Mouse (Mus musculus): Measurements from ENCODE around the gene Olig3. TPM values are rescaled to one million over a fixed set of nuclear protein-coding genes. Genes with fewer than 3 reads are reported as not detected.

Gene Olig3
- polyA plus RNA-seq, 1 experiment from 2014 or later = 9.3 TPM

DNA sequence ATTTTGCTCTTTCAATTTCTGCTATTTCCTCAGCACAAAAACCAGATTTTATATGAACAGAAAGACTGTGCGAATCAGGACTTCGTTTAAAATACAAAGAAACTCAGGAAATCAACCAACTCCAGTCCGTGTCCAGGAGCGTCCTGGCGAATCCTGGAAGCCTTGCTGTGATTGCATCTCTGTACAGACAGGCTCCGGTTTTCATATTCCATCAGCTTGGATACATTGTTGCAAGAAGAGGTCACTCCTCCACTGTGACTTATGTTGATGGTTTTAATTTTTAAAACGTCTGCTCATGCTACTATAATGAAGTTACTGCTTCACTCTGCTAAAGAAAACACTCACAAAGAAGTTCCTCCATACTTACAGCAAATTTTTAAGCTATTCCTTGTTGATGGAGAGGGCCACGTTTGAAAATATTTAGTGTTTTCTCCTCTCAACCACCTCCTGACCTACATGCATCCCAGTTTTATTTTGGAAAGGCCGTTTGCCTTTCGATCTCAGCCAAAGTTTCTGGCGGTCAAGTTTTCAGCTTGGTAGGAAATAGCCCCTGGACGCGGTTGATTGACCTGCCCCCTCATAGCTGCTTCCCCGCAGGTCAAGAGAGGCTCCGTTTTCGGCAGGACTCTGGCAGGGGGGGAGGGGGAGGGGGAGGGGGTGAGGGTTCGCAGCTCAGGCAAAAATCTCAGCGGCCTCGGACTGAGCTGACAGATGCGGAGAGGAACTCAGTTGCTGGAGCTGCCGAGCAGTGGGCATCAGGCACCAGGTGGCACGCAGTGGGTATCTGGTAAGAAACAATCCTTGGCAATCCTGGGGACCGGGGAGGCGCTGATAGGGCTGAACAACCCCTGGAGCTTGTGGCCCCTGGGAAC, 4.1 kb upstream of the Olig3 start:
- H3K27ac ChIP-seq = no peak overlapping the region
- no peaks in the 10 kb centered on the region for H3K36me3 ChIP-seq
- peaks cover 30% of the 10 kb centered on the region for H3K4me1 ChIP-seq (replicated peaks)
- H3K27me3 ChIP-seq = peaks cover 89% of the 10 kb centered on the region
- peak overlapping the region; percentile 26 for H3K4me2 ChIP-seq (replicated peaks)
- no peaks in the 10 kb centered on the region for H3K9me3 ChIP-seq
- 1% methylated on average over 24 of the region's 24 CpGs for WGBS
- ATAC-seq = peak; percentile 54; the same call in 1 of the 2 replicates
- H3K9ac ChIP-seq (replicated peaks) = no peak overlapping the region
- peak overlapping the region; percentile 25 for H3K4me3 ChIP-seq (replicated peaks)

DNA sequence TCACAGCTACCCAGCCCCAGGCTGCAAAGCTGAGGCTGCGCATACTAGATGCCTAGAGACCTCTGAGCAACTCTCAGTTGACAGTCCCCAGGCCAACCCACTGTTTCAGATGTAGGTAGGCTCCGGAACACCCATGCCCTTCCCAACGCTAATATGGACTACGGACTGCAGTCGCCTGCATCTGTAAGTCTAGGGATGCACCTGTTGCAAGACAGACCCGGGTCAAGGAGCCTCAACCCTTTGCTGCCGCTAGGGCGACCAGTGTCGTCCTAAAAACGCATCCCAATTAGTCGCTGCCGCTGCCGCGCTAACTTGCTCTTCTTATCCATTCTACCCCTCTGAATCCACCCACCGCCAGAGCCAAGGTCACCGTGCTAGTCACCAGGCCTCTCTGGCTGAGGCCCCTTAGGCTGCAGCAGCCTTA, 3.4 kb upstream of the Olig3 start:
- Histone ChIP-seq H3K27ac (no peak overlapping the region), H3K4me1 (replicated peaks) (peaks cover 34% of the 10 kb centered on the region), H3K36me3 (no peaks in the 10 kb centered on the region), H3K4me3 (replicated peaks) (peak overlapping the region; percentile 25), H3K9me3 (no peaks in the 10 kb centered on the region), H3K9ac (replicated peaks) (no peak overlapping the region; the same call in 1 of the 2 replicates), H3K4me2 (replicated peaks) (peak overlapping the region; percentile 26), H3K27me3 (peaks cover 89% of the 10 kb centered on the region)
- under 1% methylated on average over 16 of the region's 16 CpGs for WGBS
- ATAC-seq = peak; percentile 50

GRCm38 (mm10) chr10:19353631-19354030, 2.7 kb upstream of the Olig3 start:
- WGBS = 6% methylated on average over 5 of the region's 5 CpGs
- Histone ChIP-seq H3K36me3 (no peaks in the 10 kb centered on the region), H3K27me3 (peaks cover 89% of the 10 kb centered on the region), H3K27ac (no peak overlapping the region), H3K9ac (replicated peaks) (no peak overlapping the region), H3K4me3 (replicated peaks) (peak overlapping the region; percentile 25; the same call in 1 of the 2 replicates), H3K4me1 (replicated peaks) (peaks cover 34% of the 10 kb centered on the region), H3K4me2 (replicated peaks) (no peak overlapping the region), H3K9me3 (no peaks in the 10 kb centered on the region)
- no peak for ATAC-seq

- Histone ChIP-seq H3K27ac (no peak overlapping the region), H3K4me2 (replicated peaks) (0 out of 2 replicates have a peak overlapping the region, but pooled peaks have one; percentile 14), H3K9ac (replicated peaks) (no peak overlapping the region), H3K36me3 (no peaks in the 10 kb centered on the region), H3K4me1 (replicated peaks) (peaks cover 34% of the 10 kb centered on the region), H3K9me3 (no peaks in the 10 kb centered on the region), H3K27me3 (peaks cover 89% of the 10 kb centered on the region), H3K4me3 (replicated peaks) (0 out of 2 replicates have a peak overlapping the region, but pooled peaks have one; percentile 25)
- WGBS = 6% methylated on average over 6 of the region's 6 CpGs
- no peak for ATAC-seq
These were observed 2.2 kb upstream of the Olig3 start for GRCm38 (mm10) chr10:19354146-19354545.

DNA sequence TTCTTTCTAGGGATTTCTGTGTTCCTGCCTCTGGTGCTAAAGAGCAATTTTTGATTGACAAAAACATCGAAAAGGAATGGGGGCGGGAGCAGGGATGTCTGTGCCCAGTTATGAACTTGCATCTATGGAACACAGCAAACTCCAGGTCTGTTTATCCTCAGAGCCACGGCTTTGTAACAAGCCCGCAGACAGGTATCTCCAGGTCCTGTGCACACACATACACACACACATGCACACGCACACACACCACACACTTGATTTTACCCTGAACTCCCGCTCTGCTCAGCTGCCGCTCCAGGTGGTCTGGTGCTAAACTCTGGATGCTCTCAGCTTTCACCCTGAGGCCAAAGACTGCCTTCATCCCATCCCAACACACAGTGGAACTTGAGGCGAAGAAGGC, 1.3 kb upstream of the Olig3 start:
- Histone ChIP-seq H3K27me3 (peaks cover 95% of the 10 kb centered on the region), H3K4me1 (replicated peaks) (peaks cover 34% of the 10 kb centered on the region), H3K36me3 (no peaks in the 10 kb centered on the region), H3K9ac (replicated peaks) (no peak overlapping the region), H3K4me2 (replicated peaks) (peak overlapping the region; percentile 14), H3K27ac (no peak overlapping the region), H3K4me3 (replicated peaks) (0 out of 2 replicates have a peak overlapping the region, but pooled peaks have one; percentile 25), H3K9me3 (no peaks in the 10 kb centered on the region)
- WGBS = 3% methylated on average over 8 of the region's 8 CpGs
- ATAC-seq = no peak

DNA sequence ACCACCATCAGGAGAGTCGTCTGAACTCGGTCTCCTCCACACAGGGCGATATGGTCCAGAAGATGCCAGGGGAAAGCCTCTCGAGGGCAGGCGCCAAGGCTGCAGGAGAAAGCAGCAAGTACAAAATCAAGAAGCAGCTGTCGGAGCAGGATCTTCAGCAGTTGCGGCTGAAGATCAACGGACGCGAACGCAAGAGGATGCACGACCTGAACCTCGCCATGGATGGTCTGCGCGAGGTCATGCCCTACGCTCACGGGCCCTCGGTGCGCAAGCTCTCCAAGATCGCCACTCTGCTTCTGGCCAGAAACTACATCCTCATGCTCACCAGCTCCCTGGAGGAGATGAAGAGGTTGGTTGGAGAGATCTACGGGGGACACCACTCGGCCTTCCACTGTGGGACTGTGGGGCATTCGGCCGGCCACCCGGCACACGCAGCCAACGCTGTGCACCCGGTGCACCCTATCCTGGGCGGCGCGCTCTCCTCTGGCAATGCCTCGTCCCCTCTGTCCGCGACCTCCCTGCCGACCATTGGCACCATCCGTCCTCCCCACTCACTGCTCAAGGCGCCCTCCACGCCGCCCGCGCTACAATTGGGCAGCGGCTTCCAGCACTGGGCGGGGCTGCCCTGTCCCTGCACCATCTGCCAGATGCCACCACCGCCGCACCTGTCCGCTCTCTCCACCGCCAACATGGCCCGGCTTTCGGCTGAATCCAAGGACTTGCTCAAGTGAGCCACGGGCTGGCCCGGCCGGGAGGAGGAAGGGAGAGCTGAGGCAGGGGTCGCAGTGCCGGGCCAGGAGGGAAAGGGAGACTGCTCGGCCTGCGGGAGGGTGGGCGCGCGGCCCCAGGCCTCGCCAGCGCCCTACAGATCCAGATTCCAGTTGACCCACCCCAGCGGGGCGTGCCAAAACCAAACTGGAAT, 648 bp downstream of the Olig3 start:
- Histone ChIP-seq H3K27me3 (peaks cover 100% of the 10 kb centered on the region), H3K36me3 (no peaks in the 10 kb centered on the region), H3K9ac (replicated peaks) (peak overlapping the region; percentile 57), H3K27ac (0 out of 2 replicates have a peak overlapping the region, but pooled peaks have one; percentile 19), H3K9me3 (no peaks in the 10 kb centered on the region), H3K4me3 (replicated peaks) (peak overlapping the region; percentile 41), H3K4me1 (replicated peaks) (peaks cover 37% of the 10 kb centered on the region), H3K4me2 (replicated peaks) (peak overlapping the region; percentile 52)
- under 1% methylated on average over 63 of the region's 63 CpGs for WGBS
- ATAC-seq = peak; percentile 61

DNA sequence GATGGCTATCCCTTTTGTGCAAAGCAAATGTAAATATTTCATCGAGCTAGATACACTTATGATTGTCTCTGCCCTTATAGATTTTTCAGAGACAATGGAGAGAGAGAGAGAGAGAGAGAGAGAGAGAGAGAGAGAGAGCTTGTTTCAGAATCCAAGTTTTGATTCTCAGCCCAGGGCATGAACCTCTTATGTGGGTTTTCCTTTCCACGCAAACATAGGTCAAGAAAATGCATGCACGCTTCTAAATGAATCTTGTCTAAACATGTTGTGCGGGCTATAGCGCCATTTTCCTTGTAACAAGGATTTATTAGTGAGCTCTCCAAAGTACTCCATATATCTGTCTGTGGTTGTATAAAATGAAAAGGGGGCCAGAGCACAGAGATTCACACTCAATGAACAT, 1.5 kb downstream of the Olig3 start:
- H3K9ac ChIP-seq (replicated peaks) = peak overlapping the region; percentile 57; the same call in 1 of the 2 replicates
- 11% methylated on average over 5 of the region's 5 CpGs for WGBS
- peak overlapping the region; percentile 52 for H3K4me2 ChIP-seq (replicated peaks)
- H3K36me3 ChIP-seq = no peaks in the 10 kb centered on the region
- H3K4me1 ChIP-seq (replicated peaks) = peaks cover 35% of the 10 kb centered on the region
- no peak for ATAC-seq
- H3K27me3 ChIP-seq = peaks cover 99% of the 10 kb centered on the region
- H3K4me3 ChIP-seq (replicated peaks) = peak overlapping the region; percentile 41
- H3K9me3 ChIP-seq = no peaks in the 10 kb centered on the region
- H3K27ac ChIP-seq = no peak overlapping the region

- Histone ChIP-seq H3K27ac (no peak overlapping the region), H3K4me1 (replicated peaks) (peaks cover 29% of the 10 kb centered on the region), H3K4me3 (replicated peaks) (peak overlapping the region; percentile 8; the same call in 1 of the 2 replicates), H3K36me3 (no peaks in the 10 kb centered on the region), H3K9ac (replicated peaks) (no peak overlapping the region), H3K4me2 (replicated peaks) (peak overlapping the region; percentile 42; the same call in 1 of the 2 replicates), H3K27me3 (peaks cover 95% of the 10 kb centered on the region), H3K9me3 (no peaks in the 10 kb centered on the region)
- 12% methylated on average over 3 of the region's 3 CpGs for WGBS
- ATAC-seq = no peak
These were observed 4.3 kb downstream of the Olig3 start for GRCm38 (mm10) chr10:19360446-19361300.

GRCm38 (mm10) chr10:19361539-19362293, 5.4 kb downstream of the Olig3 start:
- no peak overlapping the region for H3K27ac ChIP-seq
- 0 out of 2 replicates have a peak, but pooled peaks have one; percentile 18 for ATAC-seq
- no peaks in the 10 kb centered on the region for H3K9me3 ChIP-seq
- H3K4me2 ChIP-seq (replicated peaks) = peak overlapping the region; percentile 42
- peaks cover 23% of the 10 kb centered on the region for H3K4me1 ChIP-seq (replicated peaks)
- no peaks in the 10 kb centered on the region for H3K36me3 ChIP-seq
- 2% methylated on average over 23 of the region's 23 CpGs for WGBS
- H3K27me3 ChIP-seq = peaks cover 95% of the 10 kb centered on the region
- no peak overlapping the region for H3K9ac ChIP-seq (replicated peaks)
- H3K4me3 ChIP-seq (replicated peaks) = 0 out of 2 replicates have a peak overlapping the region, but pooled peaks have one; percentile 8

- ATAC-seq = no peak
- peaks cover 94% of the 10 kb centered on the region for H3K27me3 ChIP-seq
- H3K4me2 ChIP-seq (replicated peaks) = peak overlapping the region; percentile 42
- H3K4me3 ChIP-seq (replicated peaks) = peak overlapping the region; percentile 23
- H3K36me3 ChIP-seq = no peaks in the 10 kb centered on the region
- peaks cover 18% of the 10 kb centered on the region for H3K4me1 ChIP-seq (replicated peaks)
- H3K9me3 ChIP-seq = no peaks in the 10 kb centered on the region
- WGBS = 2% methylated on average over 8 of the region's 8 CpGs
- no peak overlapping the region for H3K9ac ChIP-seq (replicated peaks)
- H3K27ac ChIP-seq = no peak overlapping the region
These were observed 5.9 kb downstream of the Olig3 start for GRCm38 (mm10) chr10:19362294-19362590.

Data from midbrain, embryonic 13.5 days (tissue).